Mouse (Mus musculus) intestine, embryonic 14.5 days (tissue): ENCODE data around the gene Farp2. TPM values are rescaled to one million over a fixed set of nuclear protein-coding genes. Genes with fewer than 3 reads are reported as not detected.

Source experiments
- ATAC-seq: fragments of 200-750 bp; cut with Nextera tagmentation; replicated peaks from 2 replicates; pipeline ENCODE4 v1.8.0; 2017; ENCODE audit warnings: low read depth, moderate number of reproducible peaks, moderate TSS enrichment, moderate library complexity; ENCODE audit not compliant: low FRiP score, low TSS enrichment
- DNase-seq: peaks from one replicate; pipeline ENCODE4 v3.0.0-alpha.2; 2018; ENCODE audit warnings: low spot score
- H3K27ac ChIP-seq: fragments of 300-500 bp; sonication (generic); 2 replicates; pipeline ENCODE4 v1.5.1; 2014; ENCODE audit warnings: low read depth, mild to moderate bottlenecking, control low read depth
- H3K27me3 ChIP-seq: fragments of 300-500 bp; sonication (generic); replicated peaks from 2 replicates; pipeline ENCODE4 v1.6.1; 2014; ENCODE audit warnings: low read length, control low read depth; ENCODE audit not compliant: control insufficient read depth, insufficient read depth
- H3K36me3 ChIP-seq: fragments of 300-500 bp; sonication (generic); 2 replicates; pipeline ENCODE4 v1.6.1; 2014; ENCODE audit warnings: low read length, control low read depth; ENCODE audit not compliant: control insufficient read depth, insufficient read depth
- H3K4me1 ChIP-seq: fragments of 300-500 bp; sonication (generic); replicated peaks from 2 replicates; pipeline ENCODE4 v1.6.1; 2014; ENCODE audit warnings: low read length, control low read depth, mixed read lengths; ENCODE audit not compliant: control insufficient read depth, insufficient read depth
- H3K4me2 ChIP-seq: fragments of 300-500 bp; sonication (generic); 2 replicates; pipeline ENCODE4 v1.6.1; 2014; ENCODE audit warnings: low read length
- H3K4me3 ChIP-seq: fragments of 300-500 bp; sonication (generic); 2 replicates; pipeline ENCODE4 v1.5.1; 2014; ENCODE audit warnings: low read depth, low read length, control low read depth, mixed read lengths
- H3K9ac ChIP-seq: fragments of 300-500 bp; sonication (generic); 2 replicates; pipeline ENCODE4 v1.6.1; 2014; ENCODE audit warnings: mild to moderate bottlenecking, low read length
- H3K9me3 ChIP-seq: fragments of 300-500 bp; sonication (generic); 2 replicates; pipeline ENCODE4 v1.6.1; 2016; ENCODE audit warnings: low read length, control low read depth; ENCODE audit not compliant: control insufficient read depth
- WGBS: fragments of 180-500 bp; shearing (Covaris S2); extraction: QIAGEN DNeasy Blood & Tissue Kit; methylation state at CpG from one replicate; pipeline ENCODE4 v1.1.7; 2014; 5-methylcytosine and 5-hydroxymethylcytosine counted together
- polyA plus RNA-seq: library from polyadenylated mRNA; unstranded; fragments of >200 nt; fragmentation: Nextera tagmentation; extraction: Ambion mirVana; gene quantifications from 2 replicates; pipeline ENCODE4 v1.2.1, GENCODE M21; 2014

The Farp2 gene
- polyA plus RNA-seq, 1 experiment from 2014 or later, result 7.2 TPM

- ATAC-seq, result peak; percentile 54
- peak overlapping the region; percentile 91 for H3K4me3 ChIP-seq
- peak overlapping the region; percentile 90 for H3K4me2 ChIP-seq
- peak overlapping the region; percentile 83 for H3K27ac ChIP-seq
- H3K9ac ChIP-seq, result peak overlapping the region; percentile 91
- no peaks in the 10 kb centered on the region for H3K9me3 ChIP-seq
- peak; percentile 81 for DNase-seq
- peaks cover 9% of the 10 kb centered on the region; the same call in 1 of the 2 replicates for H3K4me1 ChIP-seq
- H3K36me3 ChIP-seq, result peaks cover 10% of the 10 kb centered on the region; the same call in 1 of the 2 replicates
- no peaks in the 10 kb centered on the region for H3K27me3 ChIP-seq
- under 1% methylated on average over 58 of the region's 58 CpGs for WGBS
These were observed 123.3 kb downstream of the Farp2 start for GRCm38 (mm10) chr1:93635091-93635579.

- peaks cover 8% of the 10 kb centered on the region; the same call in 1 of the 2 replicates for H3K36me3 ChIP-seq
- peaks cover 9% of the 10 kb centered on the region; the same call in 1 of the 2 replicates for H3K4me1 ChIP-seq
- H3K4me2 ChIP-seq, result peak overlapping the region; percentile 90
- H3K27ac ChIP-seq, result peak overlapping the region; percentile 83
- no peaks in the 10 kb centered on the region for H3K27me3 ChIP-seq
- DNase-seq (peak; percentile 97), ATAC-seq (peak; percentile 98)
- no peaks in the 10 kb centered on the region for H3K9me3 ChIP-seq
- peak overlapping the region; percentile 91 for H3K9ac ChIP-seq
- WGBS, result 1% methylated on average over 44 of the region's 44 CpGs
- H3K4me3 ChIP-seq, result peak overlapping the region; percentile 91
These were observed 123.8 kb downstream of the Farp2 start for GRCm38 (mm10) chr1:93635580-93636192.

GRCm38 (mm10) chr1:93636211-93636897, 124.5 kb downstream of the Farp2 start:
- WGBS, result 33% methylated on average over 7 of the region's 7 CpGs
- peak overlapping the region; percentile 90 for H3K4me2 ChIP-seq
- H3K36me3 ChIP-seq, result peaks cover 6% of the 10 kb centered on the region; the same call in 1 of the 2 replicates
- DNase-seq (no peak), ATAC-seq (peak; percentile 42)
- H3K9ac ChIP-seq, result peak overlapping the region; percentile 54
- H3K4me1 ChIP-seq, result peaks cover 9% of the 10 kb centered on the region; the same call in 1 of the 2 replicates
- no peaks in the 10 kb centered on the region for H3K9me3 ChIP-seq
- H3K4me3 ChIP-seq, result peak overlapping the region; percentile 91
- no peaks in the 10 kb centered on the region for H3K27me3 ChIP-seq
- H3K27ac ChIP-seq, result peak overlapping the region; percentile 71

- Histone ChIP-seq H3K27me3 (no peaks in the 10 kb centered on the region), H3K9me3 (no peaks in the 10 kb centered on the region), H3K27ac (no peak overlapping the region), H3K9ac (no peak overlapping the region), H3K36me3 (no peaks in the 10 kb centered on the region), H3K4me1 (no peaks in the 10 kb centered on the region), H3K4me3 (no peak overlapping the region), H3K4me2 (no peak overlapping the region)
- WGBS, result 87% methylated on average over 2 of the region's 2 CpGs
- DNase-seq (no peak), ATAC-seq (no peak)
These were observed 130.1 kb downstream of the Farp2 start for GRCm38 (mm10) chr1:93641978-93642377.

- 93% methylated on average over 2 of the region's 2 CpGs for WGBS
- H3K36me3 ChIP-seq, result no peaks in the 10 kb centered on the region
- no peak overlapping the region for H3K9ac ChIP-seq
- H3K27me3 ChIP-seq, result no peaks in the 10 kb centered on the region
- no peaks in the 10 kb centered on the region for H3K9me3 ChIP-seq
- DNase-seq, result no peak
- H3K4me2 ChIP-seq, result no peak overlapping the region
- H3K27ac ChIP-seq, result no peak overlapping the region
- H3K4me1 ChIP-seq, result no peaks in the 10 kb centered on the region
- no peak for ATAC-seq
- H3K4me3 ChIP-seq, result no peak overlapping the region
These were observed 130.8 kb downstream of the Farp2 start for GRCm38 (mm10) chr1:93642692-93643091.

GRCm38 (mm10) chr1:93649604-93650172, 137.8 kb downstream of the Farp2 start:
- 70% methylated on average over 5 of the region's 5 CpGs for WGBS
- no peak for ATAC-seq
- Histone ChIP-seq H3K4me2 (no peak overlapping the region), H3K9me3 (no peaks in the 10 kb centered on the region), H3K9ac (no peak overlapping the region), H3K4me1 (no peaks in the 10 kb centered on the region), H3K4me3 (no peak overlapping the region), H3K27me3 (no peaks in the 10 kb centered on the region), H3K36me3 (no peaks in the 10 kb centered on the region), H3K27ac (no peak overlapping the region)
- DNase-seq, result no peak

- DNase-seq (no peak), ATAC-seq (no peak)
- Histone ChIP-seq H3K36me3 (no peaks in the 10 kb centered on the region), H3K4me1 (no peaks in the 10 kb centered on the region), H3K9ac (no peak overlapping the region), H3K27me3 (no peaks in the 10 kb centered on the region), H3K4me3 (no peak overlapping the region), H3K9me3 (no peaks in the 10 kb centered on the region), H3K4me2 (no peak overlapping the region), H3K27ac (no peak overlapping the region)
- WGBS, result 53% methylated on average over 2 of the region's 2 CpGs
These were observed 142.4 kb downstream of the Farp2 start for GRCm38 (mm10) chr1:93654275-93654674.

- no peaks in the 10 kb centered on the region for H3K9me3 ChIP-seq
- DNase-seq (no peak), ATAC-seq (no peak)
- no peak overlapping the region for H3K4me3 ChIP-seq
- H3K36me3 ChIP-seq, result no peaks in the 10 kb centered on the region
- H3K27me3 ChIP-seq, result no peaks in the 10 kb centered on the region
- no peak overlapping the region for H3K27ac ChIP-seq
- H3K4me2 ChIP-seq, result no peak overlapping the region
- no peaks in the 10 kb centered on the region for H3K4me1 ChIP-seq
- 63% methylated on average over 2 of the region's 2 CpGs for WGBS
- no peak overlapping the region for H3K9ac ChIP-seq
These were observed 142.9 kb downstream of the Farp2 start for GRCm38 (mm10) chr1:93654798-93655197.
